Mouse (Mus musculus) thymus, postnatal 0 days (tissue): ENCODE data around the gene 2310057N15Rik. TPM values are rescaled to one million over a fixed set of nuclear protein-coding genes. Genes with fewer than 3 reads are reported as not detected.
"Not testable (repeated sequence)": the region's sequence is repeated elsewhere in the genome, so short reads cannot be mapped to it uniquely, and the experiment has no call there.

Source experiments
- DNase-seq: peaks from one replicate; pipeline ENCODE4 v3.0.0-alpha.2; 2015; ENCODE audit warnings: low spot score
- polyA plus RNA-seq: library from polyadenylated mRNA; unstranded; fragments of >200 nt; fragmentation: Nextera tagmentation; extraction: Ambion mirVana; gene quantifications from 2 replicates; pipeline ENCODE4 v1.2.1, GENCODE M21; 2015

Gene 2310057N15Rik
- polyA plus RNA-seq: not detected in 2 replicates

DNA sequence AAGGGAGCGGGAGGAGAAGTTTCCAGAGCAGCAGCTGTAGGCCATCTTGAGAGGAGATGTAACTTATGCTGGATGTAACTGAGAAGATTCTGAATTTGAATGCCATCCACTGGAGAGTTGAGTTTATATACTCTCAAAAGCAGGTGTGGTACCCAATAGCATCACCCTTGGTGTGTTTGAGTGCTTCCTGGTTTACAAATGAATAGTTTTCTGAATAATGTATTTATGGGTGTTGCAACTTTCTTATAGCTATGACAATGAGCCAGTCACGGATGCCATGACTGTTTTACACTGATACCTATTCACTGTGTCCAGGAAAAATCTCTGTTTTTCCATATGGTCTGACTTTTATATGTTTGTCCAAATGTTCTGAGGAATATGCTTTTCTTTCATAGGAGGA, at the start of gene 2310057N15Rik:
TSS of gene 2310057N15Rik (minus strand) at position 101 of the 400 bp plus-strand sequence.
- DNase-seq: no peak

DNA sequence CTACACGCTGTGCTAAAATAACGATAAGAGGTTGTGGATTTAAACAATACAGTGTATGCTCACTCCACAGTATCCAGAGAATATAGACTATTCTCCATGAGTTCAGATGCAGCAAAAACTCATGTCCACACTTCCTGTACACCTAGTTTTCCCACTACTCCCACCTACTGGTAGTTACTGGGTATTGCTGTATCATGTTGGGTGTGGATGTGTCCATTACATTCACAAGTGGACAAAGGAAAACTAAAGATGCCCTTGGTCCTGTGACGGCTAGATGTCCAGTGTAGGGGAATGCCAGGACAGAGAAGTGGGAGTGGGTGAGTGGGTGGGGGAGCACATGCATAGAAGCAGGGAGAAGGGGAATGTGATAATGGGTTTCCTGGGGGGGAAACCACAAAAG, 49.7 kb upstream of the 2310057N15Rik start:
- peak; percentile 11 for DNase-seq

DNA sequence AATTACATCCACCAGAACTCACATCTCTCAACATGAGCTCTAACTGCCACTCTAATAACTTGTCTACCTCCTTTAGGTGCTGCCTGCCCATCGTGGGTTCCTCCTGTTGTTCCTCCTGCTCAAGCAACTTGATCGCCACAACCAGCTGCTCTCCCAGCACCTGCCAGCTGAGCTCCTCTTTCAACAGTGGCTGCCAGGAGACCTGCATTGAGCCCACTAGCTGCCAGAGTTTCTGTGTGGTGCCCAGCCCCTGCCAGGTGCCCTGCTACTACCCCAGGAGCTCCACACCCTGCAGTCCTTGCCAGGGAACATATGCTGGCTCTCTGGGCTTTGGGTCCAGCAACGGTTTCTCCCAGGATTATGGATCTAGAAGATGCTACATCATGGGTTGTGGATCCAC, 46.1 kb upstream of the 2310057N15Rik start, which contains the start of gene Krtap15:
TSS of gene Krtap15 (plus strand) at position 150 of the 400 bp plus-strand sequence.
- DNase-seq: no peak

DNA sequence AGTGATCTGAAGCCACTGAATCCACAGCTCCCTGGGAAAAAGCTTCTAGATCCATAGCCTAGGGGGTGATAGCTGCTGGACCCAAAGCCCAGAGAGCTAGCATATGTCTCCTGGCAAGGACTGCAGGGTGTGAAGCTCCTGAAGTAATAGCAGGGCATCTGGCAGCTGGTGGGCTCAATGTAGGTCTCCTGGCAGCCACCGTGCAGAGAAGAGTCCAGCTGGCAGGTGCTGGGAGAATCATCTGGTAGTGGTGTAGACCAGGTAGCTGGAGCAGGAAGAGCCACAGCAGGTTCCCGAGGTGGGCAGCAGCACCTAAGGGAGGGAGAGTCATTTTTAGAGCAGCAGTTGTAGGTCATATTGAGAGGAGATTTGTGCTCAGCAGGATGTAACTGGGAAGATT, 37.8 kb upstream of the 2310057N15Rik start, which contains the start of gene Gm20741:
TSS of gene Gm20741 (minus strand) at position 394 of the 400 bp plus-strand sequence.
- DNase-seq: no peak

DNA sequence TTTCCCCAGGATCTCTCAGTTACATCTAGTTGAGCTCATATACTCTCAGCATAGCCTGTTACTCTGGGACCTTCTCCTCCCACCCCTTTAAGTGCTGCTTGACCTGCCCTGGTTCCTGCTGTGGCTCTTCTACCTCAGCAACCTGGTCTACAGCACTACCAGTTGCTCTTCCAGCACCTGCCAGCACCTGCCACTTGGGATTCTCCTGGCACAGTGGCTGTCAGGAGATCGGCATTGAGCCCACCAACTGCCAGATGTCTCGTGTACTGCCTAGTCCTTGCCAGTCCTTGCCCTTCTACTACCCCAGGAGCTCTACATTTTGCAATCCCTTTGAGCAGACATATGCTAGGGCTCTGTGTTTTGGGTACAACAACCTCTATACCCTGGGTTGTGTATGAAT, 12.8 kb upstream of the 2310057N15Rik start:
- DNase-seq: no peak

DNA sequence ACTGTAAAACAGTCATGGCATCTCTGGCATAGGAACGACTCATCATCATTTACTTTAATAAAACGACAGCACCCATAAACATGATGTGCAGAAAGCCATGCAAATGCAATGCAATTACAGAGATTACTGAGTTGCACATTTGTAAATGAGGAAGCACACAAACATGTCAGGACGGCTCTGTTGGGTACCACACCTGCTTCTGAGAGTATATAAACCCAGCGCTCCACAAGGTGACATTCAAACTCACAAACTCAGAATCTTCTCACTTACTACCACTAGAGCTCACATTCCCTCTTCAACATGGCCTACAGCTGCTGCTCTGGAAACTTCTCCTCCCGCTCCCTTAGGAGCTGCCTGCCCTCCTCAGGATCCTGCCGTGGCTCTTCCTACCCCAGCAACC, 3.6 kb upstream of the 2310057N15Rik start, which contains the start of gene Gm5965:
TSS of gene Gm5965 (plus strand) at position 301 of the 400 bp plus-strand sequence.
- no peak for DNase-seq

DNA sequence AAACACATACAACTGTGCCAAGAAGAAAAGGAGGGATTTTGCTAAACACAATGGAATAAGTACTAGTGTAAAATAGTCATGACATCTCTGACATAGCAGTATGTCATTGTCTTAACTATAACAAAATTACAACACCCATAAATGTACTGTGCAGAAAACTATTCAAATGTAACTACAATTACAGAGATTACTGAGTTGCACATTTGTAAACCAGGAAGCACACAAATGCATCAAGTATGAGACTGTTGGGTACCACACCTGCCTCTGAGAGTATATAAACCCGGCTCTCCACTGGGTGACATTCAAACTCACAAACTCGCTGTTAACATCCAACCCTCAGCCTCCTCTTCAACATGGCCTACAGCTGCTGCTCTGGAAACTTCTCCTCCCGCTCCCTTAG, 15.5 kb downstream of the 2310057N15Rik start, which contains the start of gene 2310034C09Rik:
TSS of gene 2310034C09Rik (plus strand) at position 301 of the 400 bp plus-strand sequence.
- DNase-seq: not testable (repeated sequence)

DNA sequence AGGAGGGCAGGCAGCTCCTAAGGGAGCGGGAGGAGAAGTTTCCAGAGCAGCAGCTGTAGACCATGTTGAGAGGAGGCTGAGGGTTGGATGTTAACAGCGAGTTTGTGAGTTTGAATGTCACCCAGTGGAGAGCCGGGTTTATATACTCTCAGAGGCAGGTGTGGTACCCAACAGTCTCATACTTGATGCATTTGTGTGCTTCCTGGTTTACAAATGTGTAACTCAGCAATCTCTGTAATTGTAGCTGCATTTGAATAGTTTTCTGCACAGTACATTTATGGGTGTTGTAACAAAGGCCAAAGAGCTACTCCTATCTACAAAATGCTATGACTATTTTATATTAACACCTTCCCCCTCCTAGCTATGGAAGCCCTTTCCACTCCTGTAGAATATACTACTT, 22.5 kb downstream of the 2310057N15Rik start, which contains the start of gene Krtap13:
TSS of gene Krtap13 (minus strand) at position 101 of the 400 bp plus-strand sequence.
- not testable (repeated sequence) for DNase-seq

DNA sequence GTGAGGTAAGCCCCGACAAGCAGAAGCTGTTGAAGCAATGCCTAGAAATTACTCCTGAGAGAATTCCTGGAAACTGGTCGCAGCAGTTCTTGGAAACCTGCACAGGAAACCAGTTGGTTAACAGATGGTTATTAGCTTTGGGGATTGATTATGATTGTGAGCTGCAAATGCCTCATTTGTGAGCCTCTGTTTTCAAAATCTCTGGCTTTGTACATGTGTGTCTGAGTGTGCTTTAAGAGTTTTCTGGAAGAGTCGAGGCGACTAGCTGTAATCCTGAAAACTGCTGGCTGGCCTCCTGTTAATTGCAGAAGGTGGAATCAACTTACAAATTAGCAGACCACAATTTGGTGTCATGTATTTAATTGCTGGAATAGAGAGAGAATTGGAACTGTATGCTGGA, 26.1 kb downstream of the 2310057N15Rik start:
- DNase-seq: no peak

DNA sequence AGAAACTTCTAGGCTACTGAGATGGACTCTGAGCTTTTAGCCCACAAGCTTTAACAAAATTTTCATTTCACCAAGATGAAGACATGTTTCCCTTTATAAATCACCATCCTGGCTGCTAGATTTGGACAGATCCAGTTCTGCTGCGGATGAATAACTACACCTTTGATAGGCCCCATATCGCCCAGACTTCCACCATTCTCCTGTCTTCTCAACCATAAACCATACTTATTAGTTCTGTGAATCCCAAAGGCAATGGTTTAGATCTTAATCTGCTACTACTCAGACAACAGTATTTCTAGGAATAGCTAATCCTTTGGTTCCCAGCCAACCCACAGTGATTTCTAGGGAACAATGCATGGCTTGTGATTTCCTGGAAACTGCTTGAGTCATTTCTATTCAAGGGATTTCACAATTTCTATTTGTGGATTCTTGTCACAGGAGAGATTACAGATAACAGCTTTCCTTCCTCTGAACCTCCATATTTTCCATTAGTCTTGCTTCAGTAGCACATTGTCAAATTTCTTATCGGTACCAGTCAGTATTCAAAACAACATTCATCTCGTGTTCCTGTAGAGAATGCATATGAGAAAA, 29.2 kb downstream of the 2310057N15Rik start:
- DNase-seq: no peak

DNA sequence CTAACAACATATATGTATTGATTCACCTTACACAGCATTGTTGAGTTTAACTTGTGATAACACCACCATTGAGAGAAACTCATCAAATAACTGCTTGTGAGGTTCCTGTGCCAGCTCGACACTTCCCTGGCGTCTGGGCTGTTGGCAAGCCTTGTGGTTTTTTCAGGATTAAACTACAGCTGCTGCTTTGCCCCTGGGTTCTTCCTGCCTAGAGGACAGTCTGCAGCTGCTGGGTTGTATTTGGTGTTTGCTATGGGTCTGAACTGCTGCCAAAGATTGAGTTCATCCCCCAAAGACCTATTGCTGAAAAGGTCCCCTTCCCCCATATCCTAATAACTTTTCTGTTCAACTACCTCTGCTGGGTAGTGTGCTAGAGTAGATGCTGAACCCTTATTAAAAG, 38.6 kb downstream of the 2310057N15Rik start:
- DNase-seq: no peak

DNA sequence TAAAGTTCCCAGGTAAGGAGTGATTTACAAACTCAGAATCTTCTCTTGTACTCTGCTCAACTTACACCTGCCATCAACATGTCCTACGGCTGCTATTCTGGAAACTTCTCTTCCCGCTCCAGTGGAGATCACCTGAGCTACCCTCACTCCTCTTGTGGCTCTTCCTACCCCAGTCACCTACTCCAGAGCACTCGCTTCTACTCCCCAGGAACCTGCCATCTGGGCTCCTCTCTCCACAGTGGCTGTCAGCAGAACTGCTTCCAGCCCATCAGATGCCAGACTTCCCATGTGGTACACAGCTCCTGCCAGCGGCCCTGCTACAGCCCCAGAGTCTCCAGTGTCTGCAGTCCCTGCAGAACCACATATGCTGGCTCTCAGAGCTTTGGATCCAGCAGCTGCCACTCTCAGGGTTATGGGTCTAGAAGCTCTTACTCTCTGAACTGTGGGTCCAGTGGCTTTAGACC, 45.2 kb downstream of the 2310057N15Rik start, which contains the start of gene Krtap13-1:
TSS of gene Krtap13-1 (plus strand) at position 51 of the 464 bp plus-strand sequence.
- no peak for DNase-seq

Other genes with a start within 250 kb of the 2310057N15Rik start
- gene Cldn8, start 211.0 kb downstream of the 2310057N15Rik start, polyA plus RNA-seq: 2.7 and 3.3 TPM in 2 replicates
- gene Krtap24-1, start 161.9 kb downstream of the 2310057N15Rik start, polyA plus RNA-seq: not detected in 2 replicates
- not detected in 2 replicates for gene 2310079G19Rik, start 146.5 kb downstream of the 2310057N15Rik start, polyA plus RNA-seq
- not detected in 2 replicates for gene Krtap26-1, start 126.4 kb downstream of the 2310057N15Rik start, polyA plus RNA-seq
- gene Krtap27-1, start 102.5 kb downstream of the 2310057N15Rik start, polyA plus RNA-seq: not detected in 2 replicates
- gene 2310061N02Rik, start 66.2 kb downstream of the 2310057N15Rik start, polyA plus RNA-seq: not detected in 2 replicates
- not detected in 2 replicates for gene Krtap13-1, start 45.3 kb downstream of the 2310057N15Rik start, polyA plus RNA-seq
- gene Krtap13, start 22.6 kb downstream of the 2310057N15Rik start, polyA plus RNA-seq: not detected in 2 replicates
- gene 2310034C09Rik, start 15.4 kb downstream of the 2310057N15Rik start, polyA plus RNA-seq: 0.13 TPM in 1 of 2 replicates, not detected in the other
- gene Gm5965, start 3.7 kb upstream of the 2310057N15Rik start, polyA plus RNA-seq: not detected in 2 replicates
- not detected in 2 replicates for gene Gm20741, start 38.0 kb upstream of the 2310057N15Rik start, polyA plus RNA-seq
- not detected in 2 replicates for gene Krtap15, start 46.0 kb upstream of the 2310057N15Rik start, polyA plus RNA-seq
- not detected in 2 replicates for gene Krtap14, start 51.9 kb upstream of the 2310057N15Rik start, polyA plus RNA-seq
- not detected in 2 replicates for gene Krtap19-1, start 95.2 kb upstream of the 2310057N15Rik start, polyA plus RNA-seq
- gene Krtap19-2, start 100.1 kb upstream of the 2310057N15Rik start, polyA plus RNA-seq: not detected in 2 replicates
- gene Krtap19-3, start 103.8 kb upstream of the 2310057N15Rik start, polyA plus RNA-seq: not detected in 2 replicates
- gene Krtap19-4, start 110.9 kb upstream of the 2310057N15Rik start, polyA plus RNA-seq: not detected in 2 replicates
- gene Krtap19-5, start 122.3 kb upstream of the 2310057N15Rik start, polyA plus RNA-seq: not detected in 2 replicates
- not detected in 2 replicates for gene Krtap19-9b, start 158.1 kb upstream of the 2310057N15Rik start, polyA plus RNA-seq
- not detected in 2 replicates for gene Krtap16-3, start 188.7 kb upstream of the 2310057N15Rik start, polyA plus RNA-seq
- gene Krtap22-2, start 236.6 kb upstream of the 2310057N15Rik start, polyA plus RNA-seq: not detected in 2 replicates
- not detected in 2 replicates for gene Gm10229, start 241.1 kb upstream of the 2310057N15Rik start, polyA plus RNA-seq